Mouse (Mus musculus): ENCODE measurements around the gene Hhatl. TPM values are rescaled to one million over a fixed set of nuclear protein-coding genes. Genes with fewer than 3 reads are reported as not detected.

Hhatl gene
- total RNA-seq, 1 experiment, result 0.09 TPM

DNA sequence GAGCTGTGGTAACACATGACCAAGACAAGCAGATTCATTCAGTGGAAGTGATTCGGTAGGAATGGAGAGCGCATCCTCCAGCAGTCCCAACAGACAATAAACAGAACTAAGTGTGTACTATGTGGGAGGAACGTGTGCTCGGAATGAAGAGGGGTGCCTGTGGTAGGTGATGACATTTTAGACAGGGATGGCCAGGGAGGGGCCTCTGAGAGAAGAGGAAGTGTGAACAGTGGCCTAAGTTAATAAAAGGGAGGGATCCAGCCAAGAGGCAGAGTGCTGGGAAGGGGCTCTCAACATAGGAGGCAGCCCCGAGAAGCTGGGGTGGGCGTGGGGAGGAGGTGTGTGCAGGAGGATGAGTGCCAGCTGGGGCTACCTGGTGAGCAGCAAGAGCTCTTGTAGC lies 36.0 kb upstream of the Hhatl start:
- no peak overlapping the region for H3K9ac ChIP-seq (ENCODE audit: insufficient read depth, low read depth, low read length, poor library complexity, severe bottlenecking)
- H3K9me3 ChIP-seq (ENCODE audit: control insufficient read depth, insufficient read depth, low read depth, low read length), result no peaks in the 10 kb centered on the region
- in situ Hi-C loops (cut with MboI; ENCODE audit: low sequenced_read_pairs in 2 of 2, unreplicated experiment in 2 of 2), result no loop called here
- H3K36me3 ChIP-seq (ENCODE audit: control insufficient read depth, insufficient read depth, low read length, poor library complexity, severe bottlenecking), result no peaks in the 10 kb centered on the region
- DNase-seq (ENCODE audit: low read depth, low spot score), result no peak
- H3K4me3 ChIP-seq (ENCODE audit: insufficient read depth in 1 of 2, low read depth in 1 of 2, low read length in 2 of 2, poor library complexity in 1 of 2, severe bottlenecking in 1 of 2), result no peak overlapping the region
- no peak overlapping the region for H3K27ac ChIP-seq (ENCODE audit: insufficient read depth, low read depth, low read length, poor library complexity, severe bottlenecking)
- H3K4me1 ChIP-seq (ENCODE audit: control insufficient read depth in 2 of 2, insufficient read depth in 2 of 2, low read length in 2 of 2, poor library complexity in 1 of 2), result no peaks in the 10 kb centered on the region
- TF ChIP-seq CHD2 (IDR thresholded peaks at IDR 0.05; ENCODE audit: low read depth, low read length), result no peak
- TF ChIP-seq MAFK (IDR thresholded peaks at IDR 0.05; ENCODE audit: insufficient read depth, low read depth, low read length), result no peak
- no peak for TF ChIP-seq ZC3H11A (IDR thresholded peaks at IDR 0.05; ENCODE audit: borderline replicate concordance, low read depth, low read length)
- no peak for TF ChIP-seq ZNF384 (IDR thresholded peaks at IDR 0.05; ENCODE audit: low read depth, low read length)
- TF ChIP-seq HCFC1 (IDR thresholded peaks at IDR 0.05; ENCODE audit: borderline replicate concordance, insufficient read depth, low read length), result no peak

DNA sequence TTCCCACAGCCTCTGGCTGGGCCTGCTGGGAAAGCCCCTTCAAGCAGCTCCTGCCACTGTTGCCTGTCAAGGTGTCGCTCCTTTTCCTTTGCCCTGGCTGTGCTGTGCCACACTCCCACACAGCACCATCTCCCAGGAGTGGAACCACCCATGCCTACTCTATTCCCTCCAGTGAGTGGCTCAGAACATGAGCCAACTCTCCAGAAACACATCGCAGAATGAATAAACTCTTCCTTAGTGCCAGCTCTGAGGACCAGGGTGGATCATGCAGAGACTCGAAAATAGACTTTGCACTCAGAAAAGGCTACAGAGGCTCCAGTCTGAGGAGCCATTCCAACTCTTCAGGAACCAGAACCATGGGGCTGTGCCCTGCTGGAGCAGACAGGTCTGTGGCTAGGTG lies 34.0 kb upstream of the Hhatl start:
- H3K27ac ChIP-seq (ENCODE audit: insufficient read depth, low read depth, low read length, poor library complexity, severe bottlenecking), result no peak overlapping the region
- in situ Hi-C loops (cut with MboI; ENCODE audit: low sequenced_read_pairs in 2 of 2, unreplicated experiment in 2 of 2), result no loop called here
- H3K9me3 ChIP-seq (ENCODE audit: control insufficient read depth, insufficient read depth, low read depth, low read length), result no peaks in the 10 kb centered on the region
- no peaks in the 10 kb centered on the region for H3K4me1 ChIP-seq (ENCODE audit: control insufficient read depth in 2 of 2, insufficient read depth in 2 of 2, low read length in 2 of 2, poor library complexity in 1 of 2)
- no peak overlapping the region for H3K4me3 ChIP-seq (ENCODE audit: insufficient read depth in 1 of 2, low read depth in 1 of 2, low read length in 2 of 2, poor library complexity in 1 of 2, severe bottlenecking in 1 of 2)
- H3K36me3 ChIP-seq (ENCODE audit: control insufficient read depth, insufficient read depth, low read length, poor library complexity, severe bottlenecking), result no peaks in the 10 kb centered on the region
- no peak overlapping the region for H3K9ac ChIP-seq (ENCODE audit: insufficient read depth, low read depth, low read length, poor library complexity, severe bottlenecking)
- DNase-seq (ENCODE audit: low read depth, low spot score), result no peak
- TF ChIP-seq HCFC1 (IDR thresholded peaks at IDR 0.05; ENCODE audit: borderline replicate concordance, insufficient read depth, low read length) (no peak), MAFK (IDR thresholded peaks at IDR 0.05; ENCODE audit: insufficient read depth, low read depth, low read length) (no peak), ZNF384 (IDR thresholded peaks at IDR 0.05; ENCODE audit: low read depth, low read length) (no peak), CHD2 (IDR thresholded peaks at IDR 0.05; ENCODE audit: low read depth, low read length) (no peak), ZC3H11A (IDR thresholded peaks at IDR 0.05; ENCODE audit: borderline replicate concordance, low read depth, low read length) (no peak)

GRCm38 (mm10) chr9:121823991-121824390 lies 31.7 kb upstream of the Hhatl start:
- Histone ChIP-seq H3K9me3 (ENCODE audit: control insufficient read depth, insufficient read depth, low read depth, low read length) (no peaks in the 10 kb centered on the region), H3K9ac (ENCODE audit: insufficient read depth, low read depth, low read length, poor library complexity, severe bottlenecking) (no peak overlapping the region), H3K4me1 (ENCODE audit: control insufficient read depth in 2 of 2, insufficient read depth in 2 of 2, low read length in 2 of 2, poor library complexity in 1 of 2) (peaks cover 0 to 2% of the 10 kb centered on the region in 2 experiments; a peak in 1 of 4 replicates), H3K27ac (ENCODE audit: insufficient read depth, low read depth, low read length, poor library complexity, severe bottlenecking) (no peak overlapping the region), H3K36me3 (ENCODE audit: control insufficient read depth, insufficient read depth, low read length, poor library complexity, severe bottlenecking) (no peaks in the 10 kb centered on the region), H3K4me3 (ENCODE audit: insufficient read depth in 1 of 2, low read depth in 1 of 2, low read length in 2 of 2, poor library complexity in 1 of 2, severe bottlenecking in 1 of 2) (no peak overlapping the region)
- in situ Hi-C loops (cut with MboI; ENCODE audit: low sequenced_read_pairs in 2 of 2, unreplicated experiment in 2 of 2), result no loop called here
- DNase-seq (ENCODE audit: low read depth, low spot score), result no peak
- TF ChIP-seq CHD2 (IDR thresholded peaks at IDR 0.05; ENCODE audit: low read depth, low read length) (no peak), ZC3H11A (IDR thresholded peaks at IDR 0.05; ENCODE audit: borderline replicate concordance, low read depth, low read length) (no peak), ZNF384 (IDR thresholded peaks at IDR 0.05; ENCODE audit: low read depth, low read length) (no peak), HCFC1 (IDR thresholded peaks at IDR 0.05; ENCODE audit: borderline replicate concordance, insufficient read depth, low read length) (no peak), MAFK (IDR thresholded peaks at IDR 0.05; ENCODE audit: insufficient read depth, low read depth, low read length) (no peak)

DNA sequence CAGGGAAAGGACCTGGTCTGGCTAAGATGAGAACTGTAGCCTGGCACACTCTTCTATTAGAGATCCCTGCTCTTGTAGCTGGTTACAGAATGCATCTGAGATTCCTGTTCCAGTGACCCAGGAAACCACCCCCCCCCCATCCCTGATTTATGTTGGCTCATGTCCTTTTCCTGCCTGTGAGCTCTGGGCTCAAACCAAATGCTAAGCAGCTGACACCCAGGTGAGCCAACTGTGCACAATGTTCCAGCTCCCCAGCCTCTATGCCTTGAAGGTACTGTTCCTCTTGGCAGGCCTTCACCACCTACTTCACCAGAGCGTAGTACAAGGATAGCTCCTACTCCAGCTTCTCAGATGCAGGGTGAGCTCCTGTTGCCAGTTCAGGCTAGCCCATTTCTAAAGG lies 30.7 kb upstream of the Hhatl start:
- Histone ChIP-seq H3K4me1 (ENCODE audit: control insufficient read depth in 2 of 2, insufficient read depth in 2 of 2, low read length in 2 of 2, poor library complexity in 1 of 2) (peaks cover 0 to 2% of the 10 kb centered on the region in 2 experiments; a peak in 1 of 4 replicates), H3K9me3 (ENCODE audit: control insufficient read depth, insufficient read depth, low read depth, low read length) (no peaks in the 10 kb centered on the region), H3K36me3 (ENCODE audit: control insufficient read depth, insufficient read depth, low read length, poor library complexity, severe bottlenecking) (no peaks in the 10 kb centered on the region), H3K27ac (ENCODE audit: insufficient read depth, low read depth, low read length, poor library complexity, severe bottlenecking) (no peak overlapping the region), H3K4me3 (ENCODE audit: insufficient read depth in 1 of 2, low read depth in 1 of 2, low read length in 2 of 2, poor library complexity in 1 of 2, severe bottlenecking in 1 of 2) (no peak overlapping the region), H3K9ac (ENCODE audit: insufficient read depth, low read depth, low read length, poor library complexity, severe bottlenecking) (no peak overlapping the region)
- no peak for DNase-seq (ENCODE audit: low read depth, low spot score)
- no peak for TF ChIP-seq ZC3H11A (IDR thresholded peaks at IDR 0.05; ENCODE audit: borderline replicate concordance, low read depth, low read length)
- no peak for TF ChIP-seq MAFK (IDR thresholded peaks at IDR 0.05; ENCODE audit: insufficient read depth, low read depth, low read length)
- no peak for TF ChIP-seq HCFC1 (IDR thresholded peaks at IDR 0.05; ENCODE audit: borderline replicate concordance, insufficient read depth, low read length)
- in situ Hi-C loops (cut with MboI; ENCODE audit: low sequenced_read_pairs in 2 of 2, unreplicated experiment in 2 of 2), result no loop called here

GRCm38 (mm10) chr9:121822585-121822991 lies 30.3 kb upstream of the Hhatl start:
- Histone ChIP-seq H3K4me3 (ENCODE audit: insufficient read depth in 1 of 2, low read depth in 1 of 2, low read length in 2 of 2, poor library complexity in 1 of 2, severe bottlenecking in 1 of 2) (no peak overlapping the region), H3K9me3 (ENCODE audit: control insufficient read depth, insufficient read depth, low read depth, low read length) (no peaks in the 10 kb centered on the region), H3K4me1 (ENCODE audit: control insufficient read depth in 2 of 2, insufficient read depth in 2 of 2, low read length in 2 of 2, poor library complexity in 1 of 2) (peaks cover 0 to 2% of the 10 kb centered on the region in 2 experiments; a peak in 1 of 4 replicates), H3K27ac (ENCODE audit: insufficient read depth, low read depth, low read length, poor library complexity, severe bottlenecking) (no peak overlapping the region), H3K9ac (ENCODE audit: insufficient read depth, low read depth, low read length, poor library complexity, severe bottlenecking) (no peak overlapping the region), H3K36me3 (ENCODE audit: control insufficient read depth, insufficient read depth, low read length, poor library complexity, severe bottlenecking) (no peaks in the 10 kb centered on the region)
- TF ChIP-seq HCFC1 (IDR thresholded peaks at IDR 0.05; ENCODE audit: borderline replicate concordance, insufficient read depth, low read length), result no peak
- TF ChIP-seq CHD2 (IDR thresholded peaks at IDR 0.05; ENCODE audit: low read depth, low read length), result no peak
- TF ChIP-seq ZC3H11A (IDR thresholded peaks at IDR 0.05; ENCODE audit: borderline replicate concordance, low read depth, low read length), result no peak
- TF ChIP-seq ZNF384 (IDR thresholded peaks at IDR 0.05; ENCODE audit: low read depth, low read length), result no peak
- no peak for TF ChIP-seq MAFK (IDR thresholded peaks at IDR 0.05; ENCODE audit: insufficient read depth, low read depth, low read length)
- no peak for DNase-seq (ENCODE audit: low read depth, low spot score)
- in situ Hi-C loops (cut with MboI; ENCODE audit: low sequenced_read_pairs in 2 of 2, unreplicated experiment in 2 of 2), result no loop called here
